Mouse (Mus musculus) forebrain, embryonic 13.5 days (tissue): ENCODE results near the gene Ncoa3. TPM values are rescaled to one million over a fixed set of nuclear protein-coding genes. Genes with fewer than 3 reads are reported as not detected.
A peak's percentile ranks its signal among the peaks of the same experiment; 100 is the strongest.

Source experiments
- ATAC-seq: fragments of 200-750 bp; cut with Nextera tagmentation; 2 replicates; pipeline ENCODE4 v1.8.0; 2017
- H3K27ac ChIP-seq: fragments of 300-500 bp; sonication (generic); 2 replicates; pipeline ENCODE4 v1.5.1; 2015; ENCODE audit warnings: inconsistent platforms, mild to moderate bottlenecking, moderate library complexity
- H3K27me3 ChIP-seq: fragments of 300-500 bp; sonication (generic); 2 replicates; pipeline ENCODE4 v1.6.1; 2015; ENCODE audit warnings: mild to moderate bottlenecking, inconsistent platforms
- H3K36me3 ChIP-seq: fragments of 300-500 bp; sonication (generic); 2 replicates; pipeline ENCODE4 v1.6.1; 2015; ENCODE audit warnings: mild to moderate bottlenecking, inconsistent platforms; ENCODE audit not compliant: poor library complexity, severe bottlenecking
- H3K4me1 ChIP-seq: fragments of 300-500 bp; sonication (generic); 2 replicates; pipeline ENCODE4 v1.6.1; 2015; ENCODE audit warnings: inconsistent platforms
- H3K4me2 ChIP-seq: fragments of 300-500 bp; sonication (generic); 2 replicates; pipeline ENCODE4 v1.6.1; 2015; ENCODE audit warnings: inconsistent platforms, mild to moderate bottlenecking, moderate library complexity
- H3K4me3 ChIP-seq: fragments of 300-500 bp; sonication (generic); 2 replicates; pipeline ENCODE4 v1.5.1; 2015; ENCODE audit warnings: mild to moderate bottlenecking, inconsistent platforms
- H3K9ac ChIP-seq: fragments of 300-500 bp; sonication (generic); 2 replicates; pipeline ENCODE4 v1.6.1; 2015; ENCODE audit warnings: mild to moderate bottlenecking, inconsistent platforms
- H3K9me3 ChIP-seq: fragments of 300-500 bp; sonication (generic); replicated peaks from 2 replicates; pipeline ENCODE4 v1.6.1; 2016; ENCODE audit warnings: inconsistent platforms
- WGBS: fragments of 180-500 bp; shearing (Covaris S2); methylation state at CpG from one replicate; pipeline ENCODE4 v1.1.7; 2015; 5-methylcytosine and 5-hydroxymethylcytosine counted together
- polyA plus RNA-seq: library from polyadenylated mRNA; unstranded; fragments of >200 nt; fragmentation: Nextera tagmentation; extraction: Ambion mirVana; gene quantifications from 2 replicates; pipeline ENCODE4 v1.2.1, GENCODE M21; 2015

Gene Ncoa3
- polyA plus RNA-seq, 1 experiment from 2014 or later = 9.1 TPM

DNA sequence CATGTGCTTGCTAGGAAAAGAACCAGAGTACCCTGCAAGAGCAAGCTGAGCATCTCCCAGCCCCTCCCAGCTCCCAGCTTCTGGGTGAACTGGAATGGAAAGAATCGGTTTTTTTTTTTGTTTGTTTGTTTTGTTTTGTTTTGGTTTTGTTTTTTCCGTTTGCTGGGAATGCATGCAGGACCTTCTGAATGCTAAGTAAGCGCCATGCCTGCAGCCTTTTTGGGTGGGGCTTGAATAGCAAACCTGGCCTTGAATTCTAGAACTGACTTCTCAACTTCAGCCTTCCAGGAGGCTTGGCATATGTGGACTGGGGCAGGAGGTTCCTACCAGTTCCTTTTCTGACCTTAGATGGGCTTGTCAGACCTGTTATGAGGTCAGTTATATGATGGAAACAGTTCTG, 16.2 kb upstream of the Ncoa3 start:
- 79% methylated on average over 3 of the region's 3 CpGs for WGBS
- Histone ChIP-seq H3K4me1 (no peaks in the 10 kb centered on the region), H3K27ac (no peak overlapping the region), H3K4me3 (no peak overlapping the region), H3K27me3 (no peaks in the 10 kb centered on the region), H3K9ac (no peak overlapping the region), H3K9me3 (0 out of 2 replicates have a peak, but pooled peaks cover 2% of the 10 kb centered on the region), H3K36me3 (no peaks in the 10 kb centered on the region), H3K4me2 (no peak overlapping the region)
- ATAC-seq = no peak

DNA sequence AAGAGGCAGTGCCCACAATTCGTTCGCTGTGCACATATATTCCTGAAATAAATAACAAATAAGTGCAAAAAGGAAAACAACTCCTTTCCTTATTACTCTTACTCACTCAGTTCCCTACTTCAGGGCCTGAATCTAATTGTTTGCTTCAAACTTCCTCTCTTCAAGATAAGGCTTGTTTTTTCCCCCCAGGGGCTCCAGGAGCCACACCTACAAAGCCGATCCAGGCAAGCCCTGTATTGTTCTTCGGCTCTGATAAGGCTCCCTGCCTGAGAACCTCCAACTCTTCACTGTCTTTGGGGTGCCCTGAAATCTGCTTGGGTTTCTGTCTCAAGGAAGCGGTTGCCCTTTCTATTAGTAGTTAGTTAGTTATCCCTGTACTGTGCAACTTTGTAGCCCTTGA, 15.6 kb upstream of the Ncoa3 start:
- Histone ChIP-seq H3K4me3 (no peak overlapping the region), H3K9ac (no peak overlapping the region), H3K4me2 (no peak overlapping the region), H3K4me1 (no peaks in the 10 kb centered on the region), H3K36me3 (no peaks in the 10 kb centered on the region), H3K27ac (no peak overlapping the region), H3K27me3 (no peaks in the 10 kb centered on the region), H3K9me3 (0 out of 2 replicates have a peak, but pooled peaks cover 2% of the 10 kb centered on the region)
- ATAC-seq = no peak
- 66% methylated on average over 5 of the region's 5 CpGs for WGBS

DNA sequence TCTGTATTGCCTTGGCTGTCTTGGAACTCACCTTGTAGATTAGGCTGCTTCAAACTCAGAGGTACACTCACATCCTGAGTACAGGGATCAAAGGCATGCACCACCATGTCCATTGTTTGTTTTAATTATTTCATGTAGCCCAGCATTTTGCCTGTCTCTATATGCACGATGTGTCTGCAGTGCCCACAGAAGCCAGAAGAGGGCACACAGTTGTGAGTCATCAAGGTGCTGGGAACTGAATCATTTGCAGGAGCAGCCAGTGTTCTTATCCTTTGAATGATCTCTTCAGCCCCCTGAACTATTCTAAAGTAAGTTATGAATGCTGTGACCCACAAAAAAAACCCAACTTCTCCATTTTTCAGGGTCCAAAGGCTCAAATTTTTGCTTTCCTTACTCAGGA, 14.3 kb upstream of the Ncoa3 start:
- no peaks in the 10 kb centered on the region for H3K27me3 ChIP-seq
- no peaks in the 10 kb centered on the region for H3K4me1 ChIP-seq
- ATAC-seq = no peak
- H3K27ac ChIP-seq = no peak overlapping the region
- WGBS = 100% methylated on average over 1 of the region's 1 CpGs
- no peak overlapping the region for H3K9ac ChIP-seq
- H3K4me3 ChIP-seq = no peak overlapping the region
- no peaks in the 10 kb centered on the region for H3K36me3 ChIP-seq
- no peak overlapping the region for H3K4me2 ChIP-seq
- 0 out of 2 replicates have a peak, but pooled peaks cover 2% of the 10 kb centered on the region for H3K9me3 ChIP-seq

DNA sequence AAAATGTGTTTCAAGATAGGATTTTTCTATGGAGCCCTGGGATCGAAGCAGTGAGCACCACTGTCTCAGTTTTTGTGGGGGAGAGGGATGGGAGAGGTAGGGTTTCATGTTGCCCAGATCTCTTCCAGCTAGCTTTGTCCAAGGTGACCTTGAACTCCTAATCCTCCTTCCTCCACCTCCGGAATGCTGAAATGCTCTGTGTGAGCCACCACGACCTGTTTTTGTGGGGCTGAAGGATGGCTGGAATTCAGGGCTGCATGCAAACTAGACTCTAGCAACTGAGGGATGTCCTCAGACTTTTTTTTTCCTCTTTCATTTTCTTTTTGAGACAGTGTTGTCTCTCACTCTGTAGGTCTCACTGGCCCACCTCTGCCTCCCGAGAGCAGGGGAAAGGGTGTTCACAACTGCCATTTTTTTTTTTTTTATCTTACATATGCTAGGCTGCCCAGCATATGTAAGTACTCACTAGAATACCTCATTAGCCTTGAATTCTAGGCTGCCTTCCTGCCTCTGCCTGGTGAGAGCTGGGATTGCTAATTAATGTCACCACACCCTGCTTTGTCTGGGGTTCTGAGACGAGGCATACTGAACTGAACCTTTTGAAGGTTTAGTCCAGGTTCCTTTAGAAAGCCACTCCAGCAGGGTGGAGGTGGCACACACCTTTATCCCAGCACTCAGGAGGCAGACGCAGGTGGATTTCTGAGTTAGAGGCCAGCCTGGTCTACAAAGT, 11.0 kb upstream of the Ncoa3 start:
- H3K4me1 ChIP-seq = no peaks in the 10 kb centered on the region
- 0 out of 2 replicates have a peak, but pooled peaks cover 2% of the 10 kb centered on the region for H3K9me3 ChIP-seq
- no peak overlapping the region for H3K9ac ChIP-seq
- WGBS = 47% methylated on average over 6 of the region's 6 CpGs
- no peak overlapping the region for H3K4me3 ChIP-seq
- no peaks in the 10 kb centered on the region for H3K36me3 ChIP-seq
- ATAC-seq = no peak
- H3K27ac ChIP-seq = no peak overlapping the region
- H3K27me3 ChIP-seq = no peaks in the 10 kb centered on the region
- no peak overlapping the region for H3K4me2 ChIP-seq

DNA sequence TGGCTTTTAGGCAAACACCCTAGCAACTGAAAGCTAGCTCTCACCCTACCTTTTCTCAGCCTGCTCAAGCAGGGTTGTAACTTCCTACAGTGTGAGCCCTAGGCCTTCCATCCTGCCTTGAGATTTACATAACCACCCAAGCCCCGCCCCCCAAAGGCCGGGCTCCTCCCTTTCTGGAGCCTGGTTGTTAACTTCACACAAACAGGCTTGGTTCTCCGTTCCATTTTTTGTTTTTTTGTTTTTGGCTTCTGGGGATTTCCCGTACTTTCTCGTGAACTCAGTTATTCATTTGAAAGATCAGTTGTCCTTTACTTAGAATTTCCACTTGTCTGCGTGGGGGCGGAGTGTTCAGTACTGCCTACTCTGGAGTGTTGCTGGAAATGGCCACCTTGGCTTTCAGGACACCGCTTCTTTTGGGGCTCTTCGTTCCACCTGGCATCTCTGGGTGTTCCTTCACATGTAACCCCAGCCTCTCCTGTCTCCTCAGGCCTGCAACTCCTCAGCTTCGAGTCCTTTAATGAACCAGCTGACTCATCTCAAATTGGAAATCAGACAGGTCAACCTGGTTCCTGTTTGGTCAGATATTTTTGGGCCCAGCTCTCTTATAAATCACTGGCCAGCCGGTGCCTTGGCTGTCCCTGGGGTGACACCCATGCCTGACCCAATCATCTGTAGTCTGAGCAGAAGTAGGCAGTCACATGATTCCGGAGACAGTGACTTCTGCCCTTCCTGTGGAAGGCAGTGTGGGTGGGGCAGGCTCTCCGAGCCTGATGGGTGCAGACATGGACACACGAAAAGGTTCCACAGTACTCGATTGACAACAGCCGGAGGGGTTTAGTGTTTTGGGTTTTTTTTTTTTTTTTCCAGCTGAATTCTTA, 9.7 kb upstream of the Ncoa3 start:
- Histone ChIP-seq H3K4me1 (peaks cover 10% of the 10 kb centered on the region; the same call in 1 of the 2 replicates), H3K27me3 (no peaks in the 10 kb centered on the region), H3K4me2 (no peak overlapping the region), H3K9ac (no peak overlapping the region), H3K4me3 (no peak overlapping the region), H3K36me3 (no peaks in the 10 kb centered on the region), H3K9me3 (0 out of 2 replicates have a peak, but pooled peaks cover 2% of the 10 kb centered on the region), H3K27ac (no peak overlapping the region)
- WGBS = 71% methylated on average over 16 of the region's 16 CpGs
- no peak for ATAC-seq

DNA sequence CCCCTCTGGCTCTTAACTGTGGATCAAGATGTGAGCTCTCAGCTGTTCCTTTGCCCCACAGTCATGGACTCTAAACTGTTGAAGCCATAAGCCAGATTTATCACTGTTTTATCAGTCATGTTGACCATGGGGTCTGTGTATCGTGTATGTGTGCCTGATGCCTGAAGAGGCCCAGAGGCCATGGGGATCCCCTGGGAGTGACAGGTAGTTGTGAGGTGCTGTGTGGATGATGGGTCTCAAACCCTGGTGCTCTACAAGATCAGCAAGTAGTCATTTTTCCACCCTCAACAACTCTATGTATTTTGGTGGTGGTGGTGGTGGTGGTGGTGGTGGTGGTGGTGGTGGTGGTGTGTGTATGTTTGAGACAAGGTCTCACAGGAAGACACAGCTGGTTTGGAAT, 8.1 kb upstream of the Ncoa3 start:
- no peak overlapping the region for H3K4me2 ChIP-seq
- no peak for ATAC-seq
- no peaks in the 10 kb centered on the region for H3K36me3 ChIP-seq
- peaks cover 13% of the 10 kb centered on the region; the same call in 1 of the 2 replicates for H3K4me1 ChIP-seq
- no peak overlapping the region for H3K27ac ChIP-seq
- H3K9ac ChIP-seq = no peak overlapping the region
- H3K27me3 ChIP-seq = no peaks in the 10 kb centered on the region
- H3K4me3 ChIP-seq = no peak overlapping the region
- H3K9me3 ChIP-seq = no peaks in the 10 kb centered on the region
- WGBS = 96% methylated on average over 1 of the region's 1 CpGs

DNA sequence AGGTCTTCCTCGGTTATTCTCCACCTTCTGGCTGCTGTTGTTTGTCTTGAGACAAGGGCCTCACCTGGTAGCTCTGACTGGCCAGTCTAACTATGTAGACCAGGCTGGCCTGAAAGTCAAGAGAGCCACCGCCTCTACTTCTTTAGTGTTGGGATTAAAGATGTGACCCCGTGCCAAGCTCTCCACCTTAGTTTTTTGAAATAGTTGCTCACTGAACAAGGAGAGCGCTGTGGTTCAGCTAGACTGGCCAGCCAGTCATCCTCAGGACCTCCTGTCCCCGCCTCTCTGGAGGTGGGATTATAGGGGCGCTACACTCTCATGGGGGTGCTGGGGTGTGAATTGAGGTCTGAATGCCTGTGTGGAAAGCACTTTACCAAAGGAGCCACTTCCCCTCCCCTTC, 7.5 kb upstream of the Ncoa3 start:
- no peaks in the 10 kb centered on the region for H3K9me3 ChIP-seq
- WGBS = 90% methylated on average over 6 of the region's 6 CpGs
- no peak overlapping the region for H3K4me3 ChIP-seq
- no peak for ATAC-seq
- no peak overlapping the region for H3K9ac ChIP-seq
- H3K36me3 ChIP-seq = no peaks in the 10 kb centered on the region
- H3K27me3 ChIP-seq = no peaks in the 10 kb centered on the region
- no peak overlapping the region for H3K4me2 ChIP-seq
- H3K4me1 ChIP-seq = peaks cover 13% of the 10 kb centered on the region; the same call in 1 of the 2 replicates
- H3K27ac ChIP-seq = no peak overlapping the region

DNA sequence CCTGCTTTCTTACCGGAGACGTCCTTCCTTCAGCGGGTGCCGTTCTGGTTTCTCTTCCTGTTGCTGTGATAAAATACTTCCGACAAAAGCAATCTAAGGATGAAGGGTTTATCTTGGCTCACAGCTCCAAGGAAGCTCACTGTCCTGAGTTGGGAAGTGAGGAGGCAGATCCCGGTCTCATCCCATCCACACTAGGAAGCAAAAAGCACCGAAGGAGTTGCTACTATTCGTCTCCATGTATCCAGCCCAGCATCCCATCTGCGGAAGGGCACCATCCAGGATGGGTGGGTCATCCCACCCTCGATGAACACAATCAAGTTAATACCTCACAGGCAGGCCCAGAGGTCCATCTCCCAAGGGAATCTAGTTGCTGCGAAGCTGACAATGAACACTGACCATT, 6.9 kb upstream of the Ncoa3 start:
- H3K27me3 ChIP-seq = no peaks in the 10 kb centered on the region
- WGBS = 93% methylated on average over 11 of the region's 11 CpGs
- H3K4me2 ChIP-seq = no peak overlapping the region
- no peak overlapping the region for H3K27ac ChIP-seq
- H3K4me3 ChIP-seq = no peak overlapping the region
- peaks cover 13% of the 10 kb centered on the region; the same call in 1 of the 2 replicates for H3K4me1 ChIP-seq
- no peaks in the 10 kb centered on the region for H3K36me3 ChIP-seq
- H3K9ac ChIP-seq = no peak overlapping the region
- no peaks in the 10 kb centered on the region for H3K9me3 ChIP-seq
- ATAC-seq = no peak

DNA sequence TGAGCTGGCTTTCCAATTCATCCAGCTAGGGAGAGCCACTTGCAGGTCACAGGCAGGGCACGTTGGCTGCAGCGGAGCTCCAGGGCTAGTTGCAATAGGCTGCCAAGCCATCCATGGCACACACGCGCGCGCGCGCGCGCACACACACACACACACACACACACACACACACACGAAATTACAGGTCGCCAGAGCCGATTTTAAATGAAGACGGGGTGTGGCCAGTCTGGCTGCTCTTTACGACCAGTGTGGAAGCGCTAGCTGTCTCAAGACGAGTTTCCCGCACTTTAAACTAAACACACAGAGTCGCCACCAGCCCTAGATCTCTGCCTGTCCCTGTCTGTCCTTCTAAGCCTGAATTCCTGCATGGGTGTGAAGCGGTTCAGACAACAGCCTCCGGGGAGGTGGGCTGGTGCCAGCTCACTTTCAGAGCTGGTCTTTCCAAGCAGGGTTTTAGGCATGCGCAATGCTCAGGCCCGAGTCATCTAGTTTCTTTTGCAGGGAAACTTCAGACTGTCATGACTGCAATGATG, 5.4 kb upstream of the Ncoa3 start:
- peak overlapping the region; percentile 41 for H3K4me3 ChIP-seq
- peak overlapping the region; percentile 37 for H3K9ac ChIP-seq
- WGBS = 1% methylated on average over 23 of the region's 23 CpGs
- peak overlapping the region; percentile 67 for H3K4me2 ChIP-seq
- H3K27me3 ChIP-seq = no peaks in the 10 kb centered on the region
- H3K27ac ChIP-seq = peak overlapping the region; percentile 63
- H3K4me1 ChIP-seq = peaks cover 13% of the 10 kb centered on the region; the same call in 1 of the 2 replicates
- peak; percentile 72 for ATAC-seq
- no peaks in the 10 kb centered on the region for H3K36me3 ChIP-seq
- H3K9me3 ChIP-seq = no peaks in the 10 kb centered on the region

DNA sequence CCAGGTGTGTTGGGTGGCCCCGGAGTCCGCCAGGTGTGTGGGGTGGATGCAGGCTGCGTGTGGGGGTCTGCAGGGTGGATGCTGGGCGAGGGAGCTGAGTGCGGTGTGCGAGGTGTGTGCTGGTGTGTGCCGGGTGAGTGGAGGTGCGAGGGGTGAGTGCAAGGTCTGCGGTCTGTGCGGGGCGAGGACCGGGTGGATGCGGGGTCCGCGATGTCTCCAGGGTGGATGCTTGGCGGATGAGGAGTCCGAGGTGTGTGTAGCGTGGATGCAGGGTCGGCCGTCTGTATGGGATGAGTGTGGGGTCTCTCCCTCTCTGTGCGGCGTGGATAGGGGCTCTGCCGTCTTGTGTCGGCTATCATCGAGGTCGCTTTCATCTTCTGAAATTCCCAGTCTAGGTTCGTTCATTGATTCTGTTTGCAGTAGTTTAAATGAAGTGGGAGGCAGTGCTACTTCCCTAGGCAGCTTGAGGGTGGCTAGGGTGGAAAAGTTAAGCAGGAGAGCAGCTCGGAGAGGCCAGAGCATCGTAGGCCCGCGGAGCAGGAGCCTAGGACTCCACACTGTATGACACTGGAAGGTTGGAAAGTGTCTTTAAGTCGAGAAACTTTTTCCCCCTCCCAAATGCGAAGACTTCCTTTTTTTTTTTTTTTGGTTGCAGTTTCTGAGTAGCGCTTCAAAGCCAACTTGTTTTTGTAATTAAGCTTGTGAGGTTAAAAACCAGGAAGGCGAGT, 901 bp downstream of the Ncoa3 start:
- Histone ChIP-seq H3K27me3 (no peaks in the 10 kb centered on the region), H3K27ac (peak overlapping the region; percentile 77), H3K4me1 (peaks cover 12% of the 10 kb centered on the region), H3K9ac (peak overlapping the region; percentile 95), H3K9me3 (no peaks in the 10 kb centered on the region), H3K4me2 (peak overlapping the region; percentile 96), H3K4me3 (peak overlapping the region; percentile 94), H3K36me3 (peaks cover 3% of the 10 kb centered on the region; the same call in 1 of the 2 replicates)
- 3% methylated on average over 35 of the region's 35 CpGs for WGBS
- ATAC-seq = no peak; the same call in 1 of the 2 replicates

DNA sequence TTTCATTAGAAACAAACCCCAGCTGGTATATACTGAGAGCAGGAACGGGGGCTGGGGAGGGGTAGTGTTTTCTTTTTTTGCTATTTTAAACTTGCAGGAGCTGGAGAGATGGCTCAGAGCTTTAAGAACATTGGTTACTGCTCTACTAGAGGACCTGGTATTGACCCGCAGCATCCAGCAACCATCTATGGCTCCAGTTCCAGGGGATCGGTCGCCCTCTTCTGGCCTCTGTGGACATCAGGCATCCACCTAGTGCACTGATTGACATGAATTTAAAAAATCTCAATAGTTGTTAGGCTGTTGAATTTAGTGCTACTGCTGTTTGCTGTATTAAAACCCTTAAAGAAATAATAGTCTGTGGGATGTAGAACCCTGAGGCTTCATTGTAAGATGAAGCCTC, 1.9 kb downstream of the Ncoa3 start:
- Histone ChIP-seq H3K9me3 (no peaks in the 10 kb centered on the region), H3K36me3 (peaks cover 3% of the 10 kb centered on the region; the same call in 1 of the 2 replicates), H3K27me3 (no peaks in the 10 kb centered on the region), H3K9ac (no peak overlapping the region), H3K4me1 (peaks cover 21% of the 10 kb centered on the region), H3K4me2 (peak overlapping the region; percentile 96; the same call in 1 of the 2 replicates), H3K4me3 (no peak overlapping the region), H3K27ac (no peak overlapping the region)
- no peak for ATAC-seq
- 97% methylated on average over 4 of the region's 4 CpGs for WGBS
